Mouse (Mus musculus) spleen, embryonic (tissue): ENCODE data around the gene Mxd4.

Experiments used
- CTCF ChIA-PET: fragments of 350-600 bp; sonication (Branson Sonifier 250); formaldehyde crosslinking; loops from one replicate; lab custom pipeline; 2022; lab: Charles Lee

Gene Mxd4

DNA sequence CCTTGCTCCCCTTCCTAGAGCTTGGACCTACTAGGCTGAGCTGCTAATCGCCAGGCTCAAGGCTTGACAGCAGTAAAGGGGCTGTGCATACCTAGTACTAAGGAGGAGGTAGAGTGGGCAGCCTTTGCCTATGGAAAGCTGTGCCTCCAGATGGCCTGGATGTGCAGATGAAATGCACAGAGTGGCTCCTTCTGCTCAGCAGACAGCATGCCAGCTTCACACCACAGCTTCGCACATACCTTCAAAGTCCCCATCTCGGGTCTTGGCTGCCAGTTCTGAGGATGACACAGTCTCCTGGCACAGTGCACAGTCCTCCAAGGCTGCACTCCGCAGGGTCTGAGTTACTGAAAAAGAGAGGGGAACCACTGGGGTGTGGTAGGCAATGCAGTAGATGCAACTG lies 9.7 kb upstream of the Mxd4 start:
- CTCF ChIA-PET, result no interaction called here

DNA sequence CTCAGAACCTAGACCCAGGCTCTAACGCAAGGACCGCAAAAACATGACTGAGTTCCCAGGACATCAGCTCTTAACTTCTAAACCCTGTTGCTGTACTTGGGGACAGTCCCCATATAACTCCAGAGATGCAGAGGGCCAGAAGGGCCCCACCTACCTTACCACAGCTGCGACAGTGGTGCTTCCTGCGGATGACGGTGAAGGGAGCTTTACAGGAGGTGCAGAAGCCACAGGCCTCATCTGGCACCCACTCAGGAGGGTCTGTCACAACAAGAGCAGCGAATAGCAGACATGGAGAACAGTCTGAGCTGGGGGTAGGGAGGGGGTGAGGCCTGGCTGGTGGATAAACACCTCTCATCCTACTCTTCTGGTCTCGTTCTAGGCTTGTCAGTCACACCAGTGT lies 8.9 kb upstream of the Mxd4 start:
- CTCF ChIA-PET, result no interaction called here

DNA sequence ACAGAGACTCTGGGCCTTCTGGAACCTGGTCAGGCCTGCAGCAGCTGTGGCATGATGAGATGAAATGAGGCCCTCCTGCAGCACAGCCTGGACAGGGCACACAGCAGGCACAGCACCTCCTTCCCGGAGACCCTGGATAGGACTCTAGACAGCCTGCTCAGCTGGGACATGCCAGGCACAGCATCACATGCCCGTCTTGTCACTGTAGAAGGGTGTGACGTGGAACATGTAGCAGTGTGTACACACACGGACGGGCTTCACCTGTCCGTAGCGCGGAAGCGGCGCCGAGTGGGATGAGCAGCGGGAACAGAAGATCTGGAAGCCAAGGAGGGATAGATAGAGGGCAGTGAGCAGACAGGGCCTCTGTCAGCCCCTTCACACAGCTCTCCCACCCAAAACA lies 8.3 kb upstream of the Mxd4 start:
- CTCF ChIA-PET, result no interaction called here

DNA sequence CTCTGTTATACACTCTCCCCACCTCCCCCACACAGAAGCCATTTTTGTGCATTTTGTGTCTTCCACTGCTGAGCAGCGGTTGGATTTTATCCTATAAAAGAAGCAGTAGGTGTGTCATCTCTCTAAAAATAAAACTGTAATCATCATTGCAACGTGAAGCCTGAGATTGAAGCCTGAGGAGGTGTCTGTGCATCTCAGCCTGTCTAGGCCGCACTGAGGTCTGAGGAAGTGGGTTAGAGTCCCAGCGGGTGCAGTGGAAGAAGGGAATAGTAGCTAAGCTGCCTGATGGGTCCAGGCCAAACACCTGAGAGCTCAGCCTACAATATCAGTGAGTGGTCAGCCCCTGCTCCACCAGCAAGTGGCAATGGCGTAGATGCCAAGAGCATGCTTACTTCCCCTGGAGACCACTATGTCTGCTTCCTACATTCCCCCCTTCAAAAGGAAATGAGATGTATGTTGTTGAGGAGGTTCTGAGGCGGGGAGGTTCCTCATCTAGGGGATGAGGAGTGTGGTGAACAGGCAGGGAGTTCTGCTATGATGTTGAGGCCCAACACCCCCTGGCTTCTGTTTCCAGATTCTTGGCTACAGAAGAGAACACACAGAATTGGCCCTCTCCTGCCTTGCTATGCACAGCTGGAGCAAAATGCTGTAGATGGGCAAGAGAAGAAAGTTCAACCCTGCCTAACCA lies 7.6 kb upstream of the Mxd4 start:
- CTCF ChIA-PET, result no interaction called here

DNA sequence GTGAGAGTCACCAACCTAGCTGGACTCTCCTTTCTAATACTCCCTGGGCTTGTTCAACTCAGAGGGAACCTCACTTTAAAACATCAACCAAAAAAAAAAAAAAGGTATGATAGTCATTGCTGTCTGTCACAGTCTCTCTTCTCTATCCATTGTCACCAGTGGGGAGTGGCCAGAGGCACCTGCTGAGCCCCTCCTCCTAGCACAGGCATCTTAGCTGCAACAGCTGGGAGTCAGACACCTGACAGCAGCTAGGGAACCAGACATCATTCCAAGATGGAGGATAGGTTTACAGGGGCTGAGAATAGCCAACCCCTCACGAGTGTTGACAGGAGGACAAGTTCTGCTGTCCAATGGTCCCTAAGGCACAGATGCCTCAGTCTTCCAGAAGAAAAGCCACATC lies 6.9 kb upstream of the Mxd4 start:
- CTCF ChIA-PET, result no interaction called here

DNA sequence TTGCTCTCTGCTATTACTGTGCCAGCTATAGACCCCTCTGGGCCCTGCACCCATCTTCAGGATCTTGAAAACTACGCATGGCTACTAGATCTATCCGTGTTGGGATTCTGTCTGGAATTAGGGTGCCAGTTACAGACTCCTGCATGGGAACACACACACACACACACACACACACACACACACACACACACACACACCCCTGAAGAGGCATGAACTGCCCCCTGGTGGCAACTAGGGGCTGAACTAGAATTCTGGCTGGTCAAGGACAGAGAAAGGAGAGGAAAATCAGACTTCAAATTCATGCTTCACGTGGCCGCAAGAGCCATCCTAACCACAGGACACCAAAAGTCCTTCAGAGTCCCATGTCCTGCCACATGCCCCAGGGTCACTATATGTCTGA lies 4.3 kb upstream of the Mxd4 start:
- CTCF ChIA-PET, result interaction anchor here (0.9 kb wide), 1 partner anchor 8 kb away, joined by 5 read pairs; no protein-coding TSS in a partner anchor

DNA sequence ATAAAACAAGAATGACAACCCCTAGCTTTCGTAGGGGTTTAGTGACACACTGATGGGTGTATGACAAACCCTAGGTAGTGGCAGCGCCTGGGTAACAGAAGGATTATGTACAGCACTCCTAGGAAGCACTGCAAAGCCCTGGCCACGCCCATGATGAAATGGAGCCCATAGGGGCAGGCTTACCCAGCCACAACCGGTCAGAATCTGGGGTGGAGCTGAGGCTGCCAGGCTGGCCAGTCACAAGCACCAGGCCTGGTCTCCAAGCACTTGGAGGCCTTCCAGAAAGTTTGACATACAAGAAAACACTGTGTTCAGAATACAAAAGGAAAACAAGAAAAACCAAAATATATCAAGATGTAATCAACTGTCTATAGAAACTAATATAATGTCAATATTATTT lies 3.5 kb upstream of the Mxd4 start:
- CTCF ChIA-PET, result interaction anchor here (0.9 kb wide), 1 partner anchor 7 kb away, joined by 5 read pairs; no protein-coding TSS in a partner anchor

DNA sequence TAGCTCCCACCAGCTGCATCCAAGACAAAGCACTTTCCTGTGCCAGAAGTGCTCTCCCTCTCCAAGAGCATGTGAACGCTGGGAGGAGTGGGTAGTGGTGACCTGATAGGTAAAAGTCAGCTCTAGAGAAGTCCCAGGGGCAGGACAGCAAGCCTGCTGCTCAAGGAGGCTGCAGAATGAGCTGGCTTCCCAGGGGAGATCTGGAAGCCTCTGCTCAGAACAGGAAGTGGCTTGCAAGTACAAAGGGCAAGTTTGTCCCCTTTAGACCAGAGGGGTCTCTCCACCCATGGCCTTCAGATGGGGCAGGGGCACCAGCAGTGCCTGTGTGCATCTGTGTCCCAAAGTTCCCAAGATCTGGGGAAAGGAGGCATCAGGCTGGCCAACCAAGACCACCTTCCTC lies 2.0 kb upstream of the Mxd4 start:
- CTCF ChIA-PET, result no interaction called here

DNA sequence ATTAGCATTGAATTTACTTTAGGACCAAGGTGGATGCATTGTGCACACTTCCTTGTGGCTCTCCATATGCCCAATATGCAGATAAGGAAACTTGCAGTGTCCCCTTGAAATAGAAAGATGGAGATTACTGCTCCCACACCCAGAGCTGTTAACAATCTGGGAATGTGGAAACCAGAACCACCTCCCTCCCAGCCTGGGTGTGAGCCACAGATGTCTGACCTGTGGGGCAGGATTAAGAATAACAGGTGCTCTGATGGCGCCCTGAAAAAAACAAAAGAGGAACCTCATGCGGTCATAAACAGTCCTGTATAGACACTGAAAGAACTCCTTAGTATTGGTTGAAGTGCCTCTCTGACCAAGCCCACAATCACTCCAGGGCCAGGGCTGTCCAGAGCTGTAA lies 1.3 kb upstream of the Mxd4 start:
- CTCF ChIA-PET, result no interaction called here

DNA sequence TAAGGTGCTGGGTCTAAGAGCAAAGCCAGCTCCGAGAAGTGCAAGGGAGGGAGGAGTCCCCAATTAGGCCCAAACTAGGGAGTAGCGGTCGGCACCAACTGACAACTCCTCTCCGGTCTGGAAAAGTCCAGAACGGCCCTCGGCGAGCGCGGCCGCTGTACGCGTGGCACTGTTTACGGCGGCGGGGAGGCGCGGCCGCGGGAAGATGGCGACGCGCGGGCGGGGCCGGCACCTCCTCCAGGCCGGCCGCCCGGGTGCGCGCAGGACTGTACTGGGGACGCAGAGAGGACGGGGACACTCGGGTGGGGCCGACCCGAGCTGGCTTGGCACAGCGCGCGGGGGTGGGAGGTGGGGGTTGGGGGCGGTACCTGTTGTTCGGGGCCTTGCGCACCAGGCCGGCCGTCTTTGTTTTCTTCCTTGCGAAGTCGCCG lies 544 bp downstream of the Mxd4 start:
- CTCF ChIA-PET, result interaction anchor here (0.7 to 1.0 kb wide), 2 partner anchors 12 to 357 kb away, joined by 3 to 4 read pairs; no protein-coding TSS in a partner anchor

DNA sequence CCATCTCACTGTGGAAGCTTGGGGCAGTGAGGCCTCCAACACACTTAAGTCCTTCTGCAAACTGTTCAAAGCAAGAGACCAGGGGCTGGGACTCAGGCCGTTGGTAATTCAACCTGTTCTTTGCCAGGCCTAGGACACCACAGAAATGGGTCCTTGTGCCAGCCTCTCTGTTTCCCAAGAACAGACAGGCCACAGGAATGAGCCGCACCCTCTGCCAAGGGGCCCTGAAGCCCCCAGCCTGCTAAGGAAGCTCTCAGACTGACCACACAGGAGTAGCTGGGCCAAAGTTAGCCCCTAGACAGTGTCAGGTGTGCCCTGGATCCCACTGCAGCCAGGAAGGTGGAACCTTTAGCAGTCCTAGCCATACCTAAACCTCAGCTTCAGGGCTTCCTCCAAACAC lies 1.1 kb downstream of the Mxd4 start:
- CTCF ChIA-PET, result interaction anchor here (1.0 kb wide), 1 partner anchor 11 kb away, joined by 3 read pairs; no protein-coding TSS in a partner anchor

DNA sequence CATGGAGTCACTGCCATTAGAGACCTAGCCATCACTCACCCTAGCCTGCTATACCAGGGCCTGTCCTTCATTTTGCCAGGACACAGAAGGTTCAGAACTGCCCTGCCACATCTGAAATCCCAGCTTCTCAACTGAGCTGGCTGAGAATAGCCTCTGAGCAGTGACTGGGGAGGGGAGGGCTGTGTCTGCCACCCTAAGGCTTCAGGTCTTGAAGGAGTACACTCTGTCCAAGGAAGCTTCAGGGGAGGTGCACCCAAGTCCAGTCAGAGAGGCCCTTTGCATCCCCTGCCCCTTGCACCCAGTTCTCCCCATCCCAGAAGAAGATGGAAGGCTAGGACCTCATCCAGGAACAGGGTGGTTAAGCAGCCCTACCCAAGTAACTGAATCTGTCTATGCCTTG lies 1.7 kb downstream of the Mxd4 start:
- CTCF ChIA-PET, result interaction anchor here (0.5 kb wide), 1 partner anchor 20 kb away, joined by 12 read pairs; no protein-coding TSS in a partner anchor

DNA sequence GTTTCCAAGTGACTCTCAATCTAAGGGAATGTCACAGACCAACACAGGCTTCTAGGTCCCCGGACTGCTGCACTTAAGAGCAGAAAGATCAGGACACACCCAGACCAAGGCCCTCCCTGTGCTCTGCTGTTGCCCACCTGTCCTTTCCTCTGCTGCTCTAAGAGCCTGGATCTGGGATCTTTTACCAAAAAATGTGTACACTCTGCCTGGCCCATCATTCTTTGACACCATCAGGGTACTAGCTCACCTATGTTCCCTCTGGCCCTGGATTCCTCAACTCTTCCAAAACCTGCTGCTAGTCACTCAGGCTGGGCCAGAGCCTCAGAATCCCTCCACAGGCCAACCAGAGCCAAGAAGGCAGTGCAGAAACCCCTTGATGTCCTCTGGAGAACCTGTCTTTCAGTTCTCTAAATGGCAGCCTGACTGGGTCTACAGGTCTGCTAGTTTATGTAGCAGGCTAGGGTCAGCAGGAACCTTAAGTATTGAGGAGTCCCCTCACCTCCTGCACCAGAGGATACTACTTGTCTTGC lies 2.4 kb downstream of the Mxd4 start:
- CTCF ChIA-PET, result interaction anchor here (0.5 to 0.7 kb wide), 3 partner anchors 19 to 550 kb away, joined by 4 to 12 read pairs (median 4); no protein-coding TSS in a partner anchor

DNA sequence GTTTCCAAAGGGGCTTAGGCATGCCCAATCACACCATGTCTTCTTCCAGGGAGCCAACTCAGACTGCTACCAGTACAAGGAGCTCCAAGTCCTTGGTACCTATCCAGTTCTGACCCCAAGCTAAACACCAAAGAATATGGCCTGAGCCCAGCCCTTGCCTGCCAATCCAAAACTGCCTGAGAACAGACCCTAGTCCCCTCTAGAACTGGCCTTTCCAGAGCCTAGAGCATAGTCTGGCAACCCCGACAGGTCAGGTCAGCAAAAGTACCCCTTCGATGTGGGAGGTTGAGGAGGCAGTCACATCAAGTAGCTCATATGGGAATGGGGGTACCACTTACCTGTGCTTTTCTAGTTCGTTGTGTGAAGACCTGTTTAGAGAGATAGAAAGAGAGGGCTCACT lies 3.5 kb downstream of the Mxd4 start:
- CTCF ChIA-PET, result interaction anchor here (0.8 kb wide), 1 partner anchor 8 kb away, joined by 5 read pairs; no protein-coding TSS in a partner anchor

DNA sequence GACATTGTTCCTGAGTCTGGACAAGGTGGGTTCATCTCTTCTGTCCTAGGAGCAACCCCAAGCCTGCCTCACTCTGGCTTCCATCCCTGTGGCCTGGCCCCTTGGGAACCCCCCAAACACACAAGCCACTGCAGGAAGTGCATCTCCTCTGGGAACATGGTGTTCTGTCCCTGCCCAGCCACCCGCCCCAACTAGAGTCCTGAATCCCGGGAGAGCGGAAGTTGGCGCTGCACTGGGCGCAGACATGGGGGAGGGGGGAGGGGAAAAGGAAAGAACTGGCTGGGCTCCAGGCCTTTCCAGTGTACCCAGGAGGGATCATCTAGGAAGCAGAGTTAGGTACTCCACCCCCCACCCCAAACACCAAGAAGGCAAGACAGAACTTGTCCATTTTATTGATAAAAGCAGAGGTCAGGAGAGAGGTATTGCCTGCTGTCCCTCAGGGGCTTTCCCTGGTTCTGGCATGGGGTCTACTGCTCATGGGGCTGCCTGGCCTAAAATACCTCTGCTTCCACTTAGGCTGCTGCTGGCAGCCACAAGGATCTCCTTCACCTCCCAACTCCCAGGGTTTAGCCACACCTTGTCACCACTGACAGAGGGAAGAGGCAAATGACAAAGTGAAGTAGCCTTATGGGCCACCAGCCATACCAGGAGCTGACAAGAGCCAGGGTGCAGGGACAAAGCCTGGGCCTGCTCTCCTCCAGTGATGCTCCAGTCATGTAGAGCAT lies 4.2 kb downstream of the Mxd4 start:
- CTCF ChIA-PET, result interaction anchor here (0.8 kb wide), 1 partner anchor 8 kb away, joined by 5 read pairs; no protein-coding TSS in a partner anchor

DNA sequence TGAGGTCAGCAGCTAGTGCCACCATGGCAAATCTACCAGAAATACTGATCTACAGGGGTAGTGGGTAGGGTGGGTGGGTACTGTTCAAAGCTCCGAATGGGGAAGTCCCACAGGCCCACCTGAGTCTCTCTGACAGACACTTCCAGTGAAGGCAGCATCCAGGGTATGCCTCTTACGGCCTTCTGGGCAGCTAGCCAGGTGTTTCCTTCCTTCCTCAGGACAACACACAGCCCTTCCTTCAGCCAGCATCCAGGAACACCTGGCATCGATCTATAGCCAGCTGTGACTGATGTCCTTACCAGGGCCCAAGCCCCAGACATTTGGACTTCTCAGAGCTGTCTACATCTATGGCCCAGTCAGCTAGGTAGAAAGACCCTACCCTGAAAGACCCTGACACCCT lies 5.0 kb downstream of the Mxd4 start:
- CTCF ChIA-PET, result no interaction called here

DNA sequence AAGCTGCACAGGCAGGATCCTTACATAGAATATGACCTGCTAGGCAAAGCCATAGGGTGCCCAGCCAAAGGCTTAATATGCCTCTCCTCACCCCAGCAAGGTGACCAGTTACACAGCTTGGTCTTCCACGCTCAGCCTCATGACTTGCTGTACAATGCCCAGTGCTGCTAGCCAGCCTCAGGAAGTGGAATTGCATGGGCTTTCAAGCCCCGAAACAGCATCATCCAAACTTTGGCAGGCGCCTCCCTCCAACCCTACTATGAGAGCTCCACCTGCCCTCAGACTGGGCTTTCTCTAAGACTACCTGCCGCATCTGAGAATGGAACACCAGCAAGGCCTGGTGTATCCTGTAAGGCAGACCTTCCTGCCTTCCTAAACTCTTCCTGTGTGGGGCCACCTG lies 9.7 kb downstream of the Mxd4 start:
- CTCF ChIA-PET, result no interaction called here

DNA sequence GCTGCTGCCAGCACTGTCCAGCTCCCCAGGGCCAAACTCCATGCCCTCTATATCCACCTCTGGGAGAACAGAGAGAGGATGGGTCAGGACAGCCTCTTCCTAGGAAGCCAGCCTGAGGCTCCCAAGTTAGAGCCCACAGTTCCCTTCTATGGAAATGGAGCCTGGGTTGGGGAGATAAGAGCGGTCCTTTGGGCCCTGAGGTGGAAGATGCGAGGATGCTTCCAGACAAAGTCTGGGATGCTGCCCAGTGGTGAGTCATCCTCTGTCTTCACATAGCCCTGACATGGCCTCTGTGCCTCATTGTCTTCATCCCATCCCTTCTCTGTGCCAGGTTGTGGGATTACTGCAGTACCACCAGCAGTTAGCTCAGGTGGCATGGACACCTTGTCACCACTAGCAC lies 10.4 kb downstream of the Mxd4 start:
- CTCF ChIA-PET, result interaction anchor here (0.5 kb wide), 1 partner anchor 77 kb away, joined by 7 read pairs; no protein-coding TSS in a partner anchor

DNA sequence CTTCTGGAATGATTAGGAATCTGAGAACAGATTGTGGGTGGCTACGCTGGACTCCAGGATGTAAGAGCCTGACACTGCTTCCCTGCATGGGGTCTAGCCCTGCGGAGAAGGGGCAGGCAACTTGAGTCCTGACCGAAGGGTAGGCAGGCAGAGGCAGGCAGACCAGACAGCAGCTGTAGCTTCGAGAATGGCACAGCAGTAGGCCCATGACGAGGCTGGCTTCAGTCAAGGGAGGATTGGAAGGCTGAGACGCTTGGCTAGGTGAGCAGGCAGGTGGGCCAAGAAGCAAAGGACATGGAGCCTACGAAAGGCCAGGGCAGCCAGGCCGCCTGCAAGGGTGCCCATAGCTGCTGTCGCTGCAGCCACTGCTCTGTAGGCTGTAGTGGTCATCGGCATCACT lies 10.8 kb downstream of the Mxd4 start:
- CTCF ChIA-PET, result interaction anchor here (0.5 kb wide), 1 partner anchor 78 kb away, joined by 7 read pairs; no protein-coding TSS in a partner anchor

DNA sequence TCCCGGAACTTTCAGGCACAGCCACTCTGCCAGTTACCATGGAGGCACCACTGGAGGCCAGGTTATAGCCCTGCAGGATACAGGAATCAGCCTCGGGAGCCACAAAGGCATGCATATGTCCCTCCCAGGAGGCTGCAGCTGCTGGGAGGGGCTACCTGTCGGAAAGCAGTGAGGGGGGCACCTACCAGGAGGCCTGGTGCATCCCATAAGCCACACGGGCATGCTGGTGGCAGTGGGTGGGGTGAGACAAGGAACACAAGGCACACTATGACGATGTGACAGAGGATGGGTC lies 12.2 kb downstream of the Mxd4 start:
- CTCF ChIA-PET, result interaction anchor here (0.9 kb wide), 1 partner anchor 11 kb away, joined by 3 read pairs; no protein-coding TSS in a partner anchor

DNA sequence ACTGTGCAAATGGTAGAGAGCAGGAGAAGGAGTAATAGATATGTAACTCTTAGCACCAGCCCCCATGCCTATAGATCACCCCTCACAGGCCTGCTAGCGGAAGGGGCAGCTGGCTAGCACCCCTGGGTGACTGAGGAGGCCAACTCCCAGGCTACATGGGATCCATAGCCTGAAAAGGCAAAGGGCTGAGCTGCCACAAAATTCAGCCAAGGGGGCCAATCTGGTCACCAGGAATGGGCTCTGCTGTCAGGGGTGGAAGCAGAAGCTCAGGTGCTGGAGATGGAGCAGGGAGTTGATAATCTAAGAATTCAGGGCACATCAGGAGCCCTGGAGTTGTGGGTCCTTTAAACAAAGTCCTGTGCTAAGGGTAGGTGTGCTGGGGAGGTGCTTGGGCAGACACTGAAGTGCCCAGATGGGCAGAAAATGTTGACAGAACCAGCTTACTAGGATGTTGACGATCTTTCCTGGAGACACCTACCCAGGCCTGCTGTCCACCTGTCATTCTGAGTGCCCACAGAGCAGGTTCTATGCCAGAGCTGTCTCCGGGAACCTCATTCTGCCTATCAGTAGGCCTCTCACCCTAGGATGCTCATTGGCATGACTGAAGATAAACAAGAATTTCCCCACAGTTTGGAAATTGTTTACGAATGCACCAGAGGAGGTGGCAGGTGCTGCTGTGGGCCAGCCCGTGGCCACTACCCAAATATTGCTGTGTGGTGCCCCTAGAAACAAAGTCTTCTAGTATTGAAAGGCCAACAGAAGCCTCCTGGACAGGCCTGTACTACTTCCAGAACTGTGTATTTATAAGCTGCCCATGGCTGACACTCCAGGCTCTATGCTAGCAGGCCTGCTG lies 12.7 kb downstream of the Mxd4 start:
- CTCF ChIA-PET, result interaction anchor here (0.9 kb wide), 1 partner anchor 12 kb away, joined by 3 read pairs; no protein-coding TSS in a partner anchor
